Mouse (Mus musculus): ENCODE measurements at regions not wholly inside any gene's neighbourhood (a gene's known extent, or its start where the extent isn't known, plus 50 kb on each side); places are given as distances from the start of the nearest gene placed in this dataset.

DNA sequence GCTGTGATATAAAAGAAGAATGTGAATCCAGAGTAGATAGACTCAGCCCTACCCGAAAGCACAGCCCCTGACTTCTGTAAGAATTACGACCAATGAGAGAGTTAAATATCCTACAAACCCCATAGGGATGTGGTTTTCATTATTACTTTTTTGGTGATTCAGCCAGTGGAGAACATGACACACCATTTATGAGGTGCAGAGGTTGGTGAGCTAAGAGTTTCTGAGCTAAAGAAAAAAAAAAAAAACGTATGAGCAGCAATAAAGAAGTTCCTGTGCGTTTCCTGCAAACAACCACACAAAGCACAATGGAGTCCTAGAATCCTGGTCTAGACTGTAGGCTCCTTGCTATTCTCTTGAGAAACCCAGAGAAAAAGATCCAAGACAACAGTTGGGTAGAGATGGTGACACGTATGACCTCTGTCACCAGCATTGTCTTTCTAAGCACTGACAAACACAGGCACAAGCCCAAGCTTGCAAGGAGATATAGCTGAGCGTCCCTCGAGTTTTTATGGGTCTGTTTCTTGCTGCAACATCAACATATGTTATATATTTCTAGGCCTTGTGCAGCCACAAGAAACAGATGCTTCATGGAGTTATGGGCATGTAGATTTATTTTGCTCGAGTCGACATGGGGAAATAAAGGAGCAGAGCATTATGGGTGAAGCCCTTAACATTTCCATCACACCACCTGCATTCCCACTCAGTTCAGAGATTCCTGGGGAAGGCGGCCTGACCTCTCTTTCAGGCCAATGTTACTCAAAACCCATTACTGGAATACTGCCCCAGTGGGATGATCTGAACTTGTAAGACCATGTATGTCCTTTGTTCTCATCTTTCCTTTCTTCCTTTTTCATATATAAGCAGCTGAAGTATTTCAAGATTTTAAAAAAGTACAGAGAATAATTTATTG lies 263.1 kb upstream of the Lyplal1 start:
- Histone ChIP-seq H3K4me3 (ENCODE audit: insufficient read depth, low read depth, low read length) (no peak overlapping the region), H3K27me3 (replicated peaks; ENCODE audit: control insufficient read depth, insufficient read depth, low read length) (no peaks in the 10 kb centered on the region), H3K4me1 (ENCODE audit: control insufficient read depth, insufficient read depth, low read length) (no peaks in the 10 kb centered on the region), H3K27ac (ENCODE audit: insufficient read depth, low read depth, low read length) (no peak overlapping the region), H3K36me3 (ENCODE audit: control insufficient read depth, insufficient read depth, low read length) (no peaks in the 10 kb centered on the region)
- 77% methylated on average over 10 of the region's 10 CpGs for WGBS
- TF ChIP-seq CTCF (conservative IDR thresholded peaks at IDR 0.05; ENCODE audit: insufficient read depth, insufficient read length, low read depth, low read length) (no peak), POLR2A (IDR thresholded peaks at IDR 0.05; ENCODE audit: low read depth, low read length) (no peak)
- no peak for DNase-seq

DNA sequence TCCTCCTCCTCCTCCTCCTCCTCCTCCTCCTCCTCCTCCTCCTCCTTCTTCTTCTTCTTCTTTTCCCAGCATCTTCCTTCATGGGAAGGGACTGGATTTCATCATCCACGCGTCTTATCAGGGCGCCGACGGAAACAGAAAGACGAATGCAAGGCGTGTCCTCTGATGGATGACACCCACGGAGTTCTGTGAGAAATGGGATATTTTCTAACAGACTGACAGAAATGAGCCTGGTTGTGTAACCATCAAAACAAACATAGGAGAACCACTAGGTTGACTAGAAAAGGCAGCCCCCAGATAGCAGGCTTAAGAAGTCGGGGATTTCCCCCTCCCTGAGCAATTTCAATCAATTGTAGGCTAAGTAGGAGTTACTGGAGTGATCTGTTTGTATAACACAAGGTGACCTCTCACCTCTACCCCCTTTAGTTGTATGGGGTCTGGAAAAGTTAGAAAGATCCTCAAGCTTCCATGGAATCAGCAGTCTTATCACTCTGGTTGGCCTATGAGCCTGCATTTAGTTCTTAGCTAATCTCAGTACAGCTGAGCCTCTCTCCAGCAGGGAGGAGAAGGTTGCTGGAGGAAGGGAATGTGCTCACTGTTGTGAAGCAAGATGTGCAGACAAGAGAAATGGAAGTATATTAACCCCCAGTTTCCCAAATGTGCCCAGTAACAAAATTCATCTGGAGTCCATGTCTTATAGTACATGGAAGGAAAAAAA lies 260.0 kb upstream of the Lyplal1 start:
- H3K4me1 ChIP-seq (ENCODE audit: control insufficient read depth, insufficient read depth, low read length) = no peaks in the 10 kb centered on the region
- no peak overlapping the region for H3K4me3 ChIP-seq (ENCODE audit: insufficient read depth, low read depth, low read length)
- no peak for TF ChIP-seq CTCF (conservative IDR thresholded peaks at IDR 0.05; ENCODE audit: insufficient read depth, insufficient read length, low read depth, low read length)
- no peak for TF ChIP-seq POLR2A (IDR thresholded peaks at IDR 0.05; ENCODE audit: low read depth, low read length)
- DNase-seq = no peak
- H3K36me3 ChIP-seq (ENCODE audit: control insufficient read depth, insufficient read depth, low read length) = no peaks in the 10 kb centered on the region
- H3K27me3 ChIP-seq (replicated peaks; ENCODE audit: control insufficient read depth, insufficient read depth, low read length) = no peaks in the 10 kb centered on the region
- no peak overlapping the region for H3K27ac ChIP-seq (ENCODE audit: insufficient read depth, low read depth, low read length)
- WGBS = 86% methylated on average over 9 of the region's 9 CpGs

GRCm38 (mm10) chr1:186374009-186374649 lies 257.0 kb upstream of the Lyplal1 start:
- WGBS = 70% methylated on average over 9 of the region's 9 CpGs
- Histone ChIP-seq H3K4me3 (ENCODE audit: insufficient read depth, low read depth, low read length) (no peak overlapping the region), H3K36me3 (ENCODE audit: control insufficient read depth, insufficient read depth, low read length) (no peaks in the 10 kb centered on the region), H3K4me1 (ENCODE audit: control insufficient read depth, insufficient read depth, low read length) (no peaks in the 10 kb centered on the region), H3K27ac (ENCODE audit: insufficient read depth, low read depth, low read length) (no peak overlapping the region), H3K27me3 (replicated peaks; ENCODE audit: control insufficient read depth, insufficient read depth, low read length) (no peaks in the 10 kb centered on the region)
- TF ChIP-seq POLR2A (IDR thresholded peaks at IDR 0.05; ENCODE audit: low read depth, low read length) = no peak
- no peak for TF ChIP-seq CTCF (conservative IDR thresholded peaks at IDR 0.05; ENCODE audit: insufficient read depth, insufficient read length, low read depth, low read length)
- no peak for DNase-seq

GRCm38 (mm10) chr1:186373386-186373785 lies 256.3 kb upstream of the Lyplal1 start:
- Histone ChIP-seq H3K27me3 (replicated peaks; ENCODE audit: control insufficient read depth, insufficient read depth, low read length) (no peaks in the 10 kb centered on the region), H3K36me3 (ENCODE audit: control insufficient read depth, insufficient read depth, low read length) (no peaks in the 10 kb centered on the region), H3K4me1 (ENCODE audit: control insufficient read depth, insufficient read depth, low read length) (no peaks in the 10 kb centered on the region), H3K4me3 (ENCODE audit: insufficient read depth, low read depth, low read length) (no peak overlapping the region), H3K27ac (ENCODE audit: insufficient read depth, low read depth, low read length) (no peak overlapping the region)
- 65% methylated on average over 4 of the region's 4 CpGs for WGBS
- no peak for DNase-seq
- no peak for TF ChIP-seq CTCF (conservative IDR thresholded peaks at IDR 0.05; ENCODE audit: insufficient read depth, insufficient read length, low read depth, low read length)
- TF ChIP-seq POLR2A (IDR thresholded peaks at IDR 0.05; ENCODE audit: low read depth, low read length) = no peak

- WGBS = 100% methylated on average over 2 of the region's 2 CpGs
These were observed 255.8 kb upstream of the Lyplal1 start for GRCm38 (mm10) chr1:186372770-186373353.

DNA sequence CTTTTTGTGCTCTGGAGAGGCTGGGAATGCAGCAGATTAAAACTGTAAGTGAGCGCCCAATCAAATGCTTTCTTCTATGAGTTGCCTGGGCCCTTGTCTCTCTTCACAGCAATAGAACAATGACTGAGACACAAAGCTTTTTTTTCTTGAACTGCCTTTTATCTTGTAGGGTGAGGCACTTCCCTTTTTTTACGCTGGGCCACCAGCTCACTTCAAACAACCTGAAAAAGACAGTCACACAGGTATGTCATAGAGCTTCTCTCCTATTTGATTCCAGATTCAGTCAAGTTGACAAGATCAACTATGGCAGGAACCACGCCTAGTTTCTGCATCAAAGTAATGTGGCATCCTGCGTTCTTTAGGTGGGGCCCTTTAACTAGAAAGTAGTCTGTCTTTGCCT lies 246.2 kb upstream of the Lyplal1 start:
- no peaks in the 10 kb centered on the region for H3K27me3 ChIP-seq (replicated peaks; ENCODE audit: control insufficient read depth, insufficient read depth, low read length)
- no peaks in the 10 kb centered on the region for H3K36me3 ChIP-seq (ENCODE audit: control insufficient read depth, insufficient read depth, low read length)
- TF ChIP-seq POLR2A (IDR thresholded peaks at IDR 0.05; ENCODE audit: low read depth, low read length) (no peak), CTCF (conservative IDR thresholded peaks at IDR 0.05; ENCODE audit: insufficient read depth, insufficient read length, low read depth, low read length) (no peak)
- H3K4me1 ChIP-seq (ENCODE audit: control insufficient read depth, insufficient read depth, low read length) = no peaks in the 10 kb centered on the region
- H3K27ac ChIP-seq (ENCODE audit: insufficient read depth, low read depth, low read length) = no peak overlapping the region
- 94% methylated on average over 4 of the region's 4 CpGs for WGBS
- DNase-seq = no peak
- H3K4me3 ChIP-seq (ENCODE audit: insufficient read depth, low read depth, low read length) = no peak overlapping the region

More at GRCm38 (mm10) chr1:186372770-186373353, 255.8 kb upstream of the Lyplal1 start:
- Histone ChIP-seq H3K27ac (ENCODE audit: insufficient read depth, low read depth, low read length) (no peak overlapping the region), H3K36me3 (ENCODE audit: control insufficient read depth, insufficient read depth, low read length) (no peaks in the 10 kb centered on the region), H3K4me3 (ENCODE audit: insufficient read depth, low read depth, low read length) (no peak overlapping the region), H3K4me1 (ENCODE audit: control insufficient read depth, insufficient read depth, low read length) (no peaks in the 10 kb centered on the region), H3K27me3 (replicated peaks; ENCODE audit: control insufficient read depth, insufficient read depth, low read length) (no peaks in the 10 kb centered on the region)
- no peak for DNase-seq
- TF ChIP-seq CTCF (conservative IDR thresholded peaks at IDR 0.05; ENCODE audit: insufficient read depth, insufficient read length, low read depth, low read length) (no peak), POLR2A (IDR thresholded peaks at IDR 0.05; ENCODE audit: low read depth, low read length) (no peak)

Data from kidney, adult 2 months (tissue).